Mouse (Mus musculus): ENCODE results near the gene Ptpru.
A peak's percentile ranks its signal among the peaks of the same experiment; 100 is the strongest.
"Not testable (repeated sequence)": the region's sequence is repeated elsewhere in the genome, so short reads cannot be mapped to it uniquely, and the experiment has no call there.

Gene Ptpru

DNA sequence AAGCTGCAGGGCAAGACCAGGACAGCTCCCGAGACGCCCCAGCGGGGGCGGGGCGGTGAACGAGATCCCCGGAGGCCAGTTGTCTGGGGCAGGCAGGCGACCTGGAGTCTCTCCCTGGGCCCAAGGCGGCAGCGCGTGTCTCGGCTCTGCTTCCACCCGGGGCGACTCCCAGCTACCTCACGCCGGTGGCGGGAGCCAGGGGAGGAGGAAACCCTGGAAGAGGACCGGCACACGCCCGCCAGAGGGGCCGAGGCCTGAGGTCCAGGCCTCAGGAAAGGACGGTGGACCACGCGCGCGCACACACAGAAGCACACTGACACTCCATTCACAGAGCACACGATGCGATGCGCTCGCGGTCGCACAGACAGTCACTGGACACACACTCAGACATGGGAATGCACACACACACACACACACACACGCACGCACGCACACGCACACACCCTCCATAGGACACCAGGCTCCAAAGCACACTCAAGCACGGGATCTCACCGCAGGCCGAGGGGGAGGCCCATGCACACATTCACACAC lies 1.7 kb downstream of the Ptpru start:
- DNase-seq (ENCODE audit: low spot score in 2 of 2) = no peak

DNA sequence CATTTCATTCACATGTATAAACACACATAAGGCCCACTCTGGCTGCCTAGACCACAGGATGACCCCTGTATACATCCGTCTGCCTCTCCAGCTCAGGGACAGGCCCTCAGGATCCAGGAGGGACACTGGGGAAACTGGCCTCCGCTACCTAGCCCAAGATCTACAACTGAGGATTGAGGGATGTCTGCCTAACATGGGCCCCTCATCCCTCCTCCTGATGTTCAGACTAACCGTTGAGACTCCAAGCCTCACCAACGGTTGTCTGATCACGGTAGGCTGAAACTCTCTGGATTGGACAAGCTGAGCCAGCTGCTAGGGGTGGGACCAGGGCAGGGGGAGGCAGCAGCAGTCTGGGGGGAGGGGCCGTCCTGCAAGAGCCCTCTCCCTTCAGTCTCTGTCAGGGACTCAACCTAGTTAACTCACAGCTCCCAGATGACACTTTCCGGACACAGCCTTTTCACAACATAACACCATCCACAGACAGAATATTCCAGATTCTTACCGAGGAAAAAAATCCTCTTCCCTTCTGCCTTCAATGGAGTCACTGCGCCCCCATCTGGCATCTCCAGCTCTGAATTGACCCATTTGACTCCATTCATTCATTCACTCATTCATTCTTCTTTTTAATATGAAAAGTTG lies 4.0 kb downstream of the Ptpru start:
- DNase-seq (ENCODE audit: low spot score in 2 of 2) = no peak

GRCm38 (mm10) chr4:131832759-131833407 lies 5.2 kb downstream of the Ptpru start:
- no peak for DNase-seq (ENCODE audit: low spot score in 2 of 2)

DNA sequence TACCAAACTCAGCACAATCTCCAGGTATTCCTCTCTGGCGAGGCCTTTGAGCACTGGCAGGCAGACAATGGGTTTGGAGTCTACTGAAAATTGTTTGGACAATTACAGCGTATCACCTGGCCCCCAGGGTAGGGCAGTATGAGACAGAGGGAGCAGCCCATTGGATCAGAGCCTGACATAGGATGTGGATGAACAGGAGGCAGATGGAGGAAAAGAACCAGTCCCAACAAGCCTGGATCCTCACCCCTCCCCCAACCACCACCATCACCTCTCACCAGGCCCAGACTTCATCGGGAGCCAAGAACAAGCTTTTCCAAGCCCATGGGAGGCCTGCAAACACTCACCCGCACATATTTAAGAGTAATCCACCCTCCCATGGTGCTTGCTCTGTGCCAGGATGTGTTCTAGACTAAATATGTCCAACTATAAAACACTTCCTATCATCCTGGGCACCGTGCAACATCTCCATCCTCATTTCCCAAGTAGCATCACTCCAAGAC lies 6.5 kb downstream of the Ptpru start:
- DNase-seq (ENCODE audit: low spot score in 2 of 2) = no peak

- no peak for DNase-seq (ENCODE audit: low spot score in 2 of 2)
These were observed 9.0 kb downstream of the Ptpru start for GRCm38 (mm10) chr4:131829123-131829522.

- DNase-seq (ENCODE audit: low spot score in 2 of 2) = no peak
These were observed 11.2 kb downstream of the Ptpru start for GRCm38 (mm10) chr4:131826905-131827304.

GRCm38 (mm10) chr4:131825830-131826229 lies 12.3 kb downstream of the Ptpru start:
- DNase-seq (ENCODE audit: low spot score in 2 of 2) = no peak

DNA sequence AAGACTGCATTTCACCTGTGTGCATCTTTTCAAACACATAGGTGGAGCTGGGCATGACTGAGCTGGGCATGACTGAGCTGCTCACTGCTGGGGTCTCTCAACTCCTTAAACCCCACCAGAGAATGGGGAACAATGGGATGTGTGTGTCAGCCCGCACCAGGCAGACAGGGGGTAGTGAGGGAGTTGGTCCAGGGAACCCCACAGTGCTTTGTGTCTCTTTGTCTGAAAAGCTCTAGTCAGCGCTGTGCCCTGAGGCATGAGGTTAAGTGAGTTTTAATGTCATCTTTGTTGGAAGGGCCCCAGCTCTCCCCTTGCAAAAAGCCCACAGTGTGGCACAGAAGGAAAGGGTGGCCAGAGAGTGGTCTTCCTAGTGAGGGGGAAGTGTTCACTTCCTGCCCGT lies 13.1 kb downstream of the Ptpru start:
- DNase-seq (ENCODE audit: low spot score in 2 of 2) = no peak

DNA sequence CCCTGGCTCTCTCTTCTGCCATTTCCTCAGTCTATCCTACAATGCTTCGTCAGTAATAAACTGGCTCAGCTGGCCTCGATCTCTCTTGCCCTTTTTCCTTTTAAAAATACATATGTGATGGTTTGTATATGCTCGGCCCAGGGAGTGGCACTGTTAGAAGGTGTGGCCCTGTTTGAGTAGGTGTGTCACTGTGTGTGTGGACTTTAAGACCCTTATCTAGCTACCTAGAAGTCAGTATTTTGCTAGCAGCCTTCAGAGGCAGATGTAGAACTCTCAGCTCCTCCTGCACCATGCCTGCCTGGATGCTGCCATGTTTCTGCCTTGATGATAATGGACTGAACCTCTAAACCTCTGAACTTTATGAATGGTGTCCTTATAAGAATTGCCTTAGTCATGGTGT lies 15.5 kb downstream of the Ptpru start:
- DNase-seq (ENCODE audit: low spot score in 2 of 2) = no peak

DNA sequence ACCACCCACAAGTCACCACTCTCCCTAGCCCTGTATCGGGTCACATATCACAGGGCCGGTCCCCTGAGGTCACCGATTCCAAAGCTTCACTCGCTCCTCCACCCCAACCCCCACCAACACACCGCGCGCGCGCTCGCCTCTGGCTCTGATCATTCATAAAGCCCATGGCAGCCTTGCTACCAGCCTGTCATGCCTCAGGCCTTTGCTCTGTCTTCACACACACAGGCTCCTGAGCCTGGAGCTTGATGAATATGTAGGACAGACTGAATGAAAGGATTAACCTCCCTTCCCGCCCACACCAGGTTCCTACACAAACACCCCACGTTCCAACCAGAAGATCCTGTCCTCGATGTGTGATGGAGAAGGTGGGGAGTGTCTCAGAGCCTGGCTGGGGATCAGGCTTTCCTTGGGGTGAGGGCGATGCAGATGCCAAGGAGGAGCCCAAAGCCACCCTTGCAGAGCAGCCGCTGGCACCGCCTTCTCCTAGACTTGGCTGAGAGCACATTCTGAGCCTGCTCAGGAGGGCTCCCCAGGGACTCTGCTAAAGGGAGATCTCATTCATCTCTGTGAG lies 16.8 kb downstream of the Ptpru start:
- DNase-seq (ENCODE audit: low spot score in 2 of 2) = peak; percentile 52 to 65

GRCm38 (mm10) chr4:131818926-131819325 lies 19.2 kb downstream of the Ptpru start:
- DNase-seq (ENCODE audit: low spot score in 2 of 2) = no peak

- no peak for DNase-seq (ENCODE audit: low spot score in 2 of 2)
These were observed 22.3 kb downstream of the Ptpru start for GRCm38 (mm10) chr4:131815774-131816173.

DNA sequence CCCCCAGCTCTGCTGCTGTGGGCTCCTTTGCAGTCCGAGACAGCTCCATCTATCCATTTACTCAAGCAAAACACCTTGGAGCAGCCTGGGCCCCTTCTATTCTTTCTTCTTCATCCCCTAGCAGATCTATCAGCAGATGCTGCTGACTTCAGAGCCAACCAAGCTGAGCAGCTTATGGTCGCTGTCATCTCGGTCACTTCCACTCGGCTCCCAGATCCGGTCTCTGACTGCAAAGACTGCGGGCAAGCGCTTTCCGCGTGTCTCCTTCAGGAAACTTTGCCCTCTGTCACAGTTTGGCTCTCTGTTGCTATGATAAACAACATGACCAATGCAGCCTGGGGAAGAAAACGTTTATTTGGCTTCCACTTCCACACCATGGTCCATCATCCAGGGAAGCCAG lies 23.2 kb downstream of the Ptpru start:
- no peak for DNase-seq (ENCODE audit: low spot score in 2 of 2)

DNA sequence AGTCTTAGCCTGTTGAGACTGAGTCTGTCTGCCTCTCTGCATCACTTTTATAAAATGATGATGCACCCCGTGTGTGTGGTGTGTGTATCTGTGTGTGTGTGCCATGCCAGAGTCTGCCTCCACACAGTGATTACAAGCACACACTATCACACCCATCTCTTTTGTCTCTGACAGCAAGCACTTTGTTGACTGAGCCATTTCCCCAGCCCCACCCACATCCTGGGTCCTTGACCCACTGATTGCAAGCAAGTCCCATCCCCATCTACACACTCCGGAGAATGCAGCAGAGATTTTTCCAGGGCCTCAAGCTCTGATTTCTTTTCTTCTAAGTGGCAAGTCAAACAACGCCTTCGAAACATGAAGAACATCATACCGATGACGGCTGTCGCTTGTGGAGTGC lies 24.3 kb downstream of the Ptpru start:
- no peak for DNase-seq (ENCODE audit: low spot score in 2 of 2)

DNA sequence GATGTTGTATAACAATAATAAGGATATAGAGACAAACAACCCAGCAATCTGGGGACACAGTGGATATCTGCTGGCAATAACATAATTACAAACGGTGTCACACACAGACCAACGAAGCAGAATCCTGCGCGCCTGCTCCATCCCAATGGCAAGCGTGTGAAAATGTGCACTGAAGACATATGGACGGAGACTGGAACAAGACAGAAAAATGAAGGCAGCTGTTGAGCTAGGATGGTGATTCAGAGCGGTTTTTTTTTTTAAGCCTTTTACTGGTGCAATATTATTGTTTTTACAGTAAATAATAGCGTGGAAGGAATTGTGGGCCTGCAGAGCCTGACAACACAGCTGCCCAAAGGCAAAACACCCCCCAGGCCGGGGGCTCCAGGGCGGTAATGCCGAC lies 25.6 kb downstream of the Ptpru start:
- no peak for DNase-seq (ENCODE audit: low spot score in 2 of 2)

- DNase-seq (ENCODE audit: low spot score in 2 of 2) = peak in 1 of 2 experiments; percentile 16
These were observed 32.8 kb downstream of the Ptpru start for GRCm38 (mm10) chr4:131805255-131805654.

DNA sequence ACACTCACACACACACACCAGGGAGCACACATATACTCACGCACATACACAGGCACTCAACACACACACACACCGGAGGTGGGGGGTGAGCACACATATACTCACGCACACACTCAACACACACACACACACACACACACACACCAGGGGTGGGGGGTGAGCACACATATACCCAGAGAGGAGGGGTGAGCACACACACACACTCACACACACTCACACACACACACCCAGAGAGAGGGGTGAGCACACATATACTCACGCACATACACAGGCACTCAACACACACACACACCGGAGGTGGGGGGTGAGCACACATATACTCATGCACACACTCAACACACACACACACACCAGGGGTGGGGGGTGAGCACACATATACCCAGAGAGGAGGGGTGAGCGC lies 33.4 kb downstream of the Ptpru start:
- not testable (repeated sequence) for DNase-seq (ENCODE audit: low spot score in 2 of 2)

GRCm38 (mm10) chr4:131803846-131804245 lies 34.2 kb downstream of the Ptpru start:
- no peak for DNase-seq (ENCODE audit: low spot score in 2 of 2)

GRCm38 (mm10) chr4:131798968-131799367 lies 39.1 kb downstream of the Ptpru start:
- DNase-seq (ENCODE audit: low spot score in 2 of 2) = no peak

DNA sequence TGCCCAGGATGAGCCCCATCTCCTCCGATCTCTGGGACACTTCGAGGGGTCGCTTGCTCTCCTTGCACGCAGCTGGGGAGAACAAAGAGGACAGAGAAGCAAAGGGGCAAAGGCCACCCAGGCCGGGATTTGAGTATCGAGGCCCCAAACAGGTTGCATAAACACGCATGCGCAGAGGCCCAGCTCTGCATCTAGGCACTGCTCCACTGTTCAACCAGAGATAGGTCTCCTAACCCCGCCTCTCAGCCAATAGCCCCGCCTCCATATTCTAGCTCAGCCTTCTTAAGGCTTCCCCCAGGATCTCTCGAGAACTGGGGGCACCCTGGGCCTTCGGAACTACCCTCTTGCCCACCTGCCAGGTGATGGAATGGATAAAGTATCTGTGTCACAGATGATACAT lies 40.2 kb downstream of the Ptpru start:
- DNase-seq (ENCODE audit: low spot score in 2 of 2) = no peak

- peak in 1 of 2 experiments; percentile 17 for DNase-seq (ENCODE audit: low spot score in 2 of 2)
These were observed 40.6 kb downstream of the Ptpru start for GRCm38 (mm10) chr4:131797483-131797882.

GRCm38 (mm10) chr4:131796312-131797080 lies 41.6 kb downstream of the Ptpru start:
- no peak for DNase-seq (ENCODE audit: low spot score in 2 of 2)
